Mouse (Mus musculus) kidney, postnatal 0 days (tissue): ENCODE results near the gene Cep70. TPM values are rescaled to one million over a fixed set of nuclear protein-coding genes. Genes with fewer than 3 reads are reported as not detected.

Source experiments
- ATAC-seq: fragments of 200-750 bp; cut with Nextera tagmentation; replicated peaks from 2 replicates; pipeline ENCODE4 v1.8.0; 2017; ENCODE audit warnings: low read depth, moderate number of reproducible peaks, moderate TSS enrichment, moderate library complexity; ENCODE audit not compliant: low FRiP score
- DNase-seq: peaks from one replicate; pipeline ENCODE4 v3.0.0-alpha.2; 2016; ENCODE audit warnings: low spot score
- H3K27ac ChIP-seq: fragments of 300-500 bp; sonication (generic); 2 replicates; pipeline ENCODE4 v1.5.1; 2014; ENCODE audit warnings: mild to moderate bottlenecking
- H3K27me3 ChIP-seq: fragments of 300-500 bp; sonication (generic); 2 replicates; pipeline ENCODE4 v1.6.1; 2014; ENCODE audit warnings: low read length, mixed read lengths; ENCODE audit not compliant: insufficient read depth
- H3K36me3 ChIP-seq: fragments of 300-500 bp; sonication (generic); 2 replicates; pipeline ENCODE4 v1.6.1; 2014; ENCODE audit warnings: low read length, mixed read lengths; ENCODE audit not compliant: insufficient read depth
- H3K4me1 ChIP-seq: fragments of 300-500 bp; sonication (generic); replicated peaks from 2 replicates; pipeline ENCODE4 v1.6.1; 2014; ENCODE audit warnings: antibody characterized with exemption, low read length, mixed read lengths; ENCODE audit not compliant: insufficient read depth
- H3K4me2 ChIP-seq: fragments of 300-500 bp; sonication (generic); 2 replicates; pipeline ENCODE4 v1.6.1; 2014; ENCODE audit warnings: mild to moderate bottlenecking, low read length, moderate library complexity, mixed read lengths
- H3K4me3 ChIP-seq: fragments of 300-500 bp; sonication (generic); replicated peaks from 2 replicates; pipeline ENCODE4 v1.5.1; 2014; ENCODE audit warnings: low read depth, low read length
- H3K9ac ChIP-seq: fragments of 300-500 bp; sonication (generic); 2 replicates; pipeline ENCODE4 v1.6.1; 2014; ENCODE audit warnings: low read depth, low read length
- H3K9me3 ChIP-seq: fragments of 300-500 bp; sonication (generic); replicated peaks from 2 replicates; pipeline ENCODE4 v1.6.1; 2016; ENCODE audit warnings: low read length, inconsistent platforms, mixed read lengths
- CTCF ChIP-seq: IDR thresholded peaks from 2 replicates; pipeline ENCODE4 v1.5.1; 2016; ENCODE audit warnings: antibody characterized with exemption, low read depth, mild to moderate bottlenecking, moderate library complexity
- WGBS: fragments of 180-500 bp; shearing (Covaris S2); extraction: QIAGEN DNeasy Blood & Tissue Kit; methylation state at CpG from one replicate; pipeline ENCODE4 v1.1.7; 2014; 5-methylcytosine and 5-hydroxymethylcytosine counted together
- polyA plus RNA-seq: library from polyadenylated mRNA; unstranded; fragments of >200 nt; fragmentation: Nextera tagmentation; extraction: Ambion mirVana; gene quantifications from 2 replicates; pipeline ENCODE4 v1.2.1, GENCODE M21; 2015

The Cep70 gene
- polyA plus RNA-seq, 1 experiment from 2014 or later = 22.1 TPM

GRCm38 (mm10) chr9:99304296-99304695 is 61.1 kb downstream of the Cep70 start:
- WGBS = 72% methylated on average over 5 of the region's 5 CpGs
- H3K9me3 ChIP-seq = no peaks in the 10 kb centered on the region
- ATAC-seq (no peak), DNase-seq (no peak)
- no peak overlapping the region for H3K4me2 ChIP-seq
- H3K4me1 ChIP-seq = no peaks in the 10 kb centered on the region
- H3K27me3 ChIP-seq = no peaks in the 10 kb centered on the region
- H3K9ac ChIP-seq = no peak overlapping the region
- no peak for TF ChIP-seq CTCF
- no peak overlapping the region for H3K27ac ChIP-seq
- no peak overlapping the region for H3K4me3 ChIP-seq
- no peaks in the 10 kb centered on the region for H3K36me3 ChIP-seq

DNA sequence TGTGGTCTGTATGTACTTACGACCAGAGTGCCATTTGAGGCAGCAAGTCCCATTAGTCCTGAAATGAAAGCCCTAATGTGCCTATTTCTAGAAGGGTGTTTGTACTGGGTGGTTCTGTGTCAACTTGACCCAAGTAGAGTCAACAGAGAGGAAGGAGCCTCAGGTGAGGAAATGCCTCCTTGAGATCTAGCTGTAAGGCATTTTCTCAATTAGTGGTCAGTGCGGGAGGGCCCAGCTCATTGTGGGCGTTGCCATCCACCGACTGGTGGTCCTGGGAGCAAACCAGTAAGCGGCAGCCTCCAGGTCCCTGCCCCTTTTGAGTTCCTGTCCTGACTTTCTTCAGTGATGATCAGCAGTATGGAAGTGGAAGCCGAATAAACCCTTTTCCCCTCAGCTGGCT is 63.1 kb downstream of the Cep70 start:
- Histone ChIP-seq H3K4me2 (no peak overlapping the region), H3K27me3 (no peaks in the 10 kb centered on the region), H3K36me3 (no peaks in the 10 kb centered on the region), H3K4me1 (no peaks in the 10 kb centered on the region), H3K9me3 (no peaks in the 10 kb centered on the region), H3K9ac (no peak overlapping the region), H3K4me3 (no peak overlapping the region), H3K27ac (no peak overlapping the region)
- ATAC-seq (no peak), DNase-seq (no peak)
- 84% methylated on average over 6 of the region's 6 CpGs for WGBS
- TF ChIP-seq CTCF = no peak

GRCm38 (mm10) chr9:99319343-99319951 is 76.3 kb downstream of the Cep70 start:
- no peak for TF ChIP-seq CTCF
- no peak for DNase-seq
- Histone ChIP-seq H3K9ac (no peak overlapping the region), H3K27me3 (no peaks in the 10 kb centered on the region), H3K9me3 (no peaks in the 10 kb centered on the region), H3K27ac (no peak overlapping the region), H3K36me3 (no peaks in the 10 kb centered on the region), H3K4me3 (no peak overlapping the region), H3K4me1 (no peaks in the 10 kb centered on the region), H3K4me2 (no peak overlapping the region)
- 43% methylated on average over 8 of the region's 8 CpGs for WGBS
- peak; percentile 44; the same call in 1 of the 2 replicates for ATAC-seq

GRCm38 (mm10) chr9:99320006-99320405 is 76.8 kb downstream of the Cep70 start:
- H3K4me2 ChIP-seq = no peak overlapping the region

GRCm38 (mm10) chr9:99325208-99325929 is 82.2 kb downstream of the Cep70 start:
- Histone ChIP-seq H3K4me1 (no peaks in the 10 kb centered on the region), H3K4me3 (no peak overlapping the region), H3K9ac (no peak overlapping the region), H3K4me2 (no peak overlapping the region), H3K27ac (no peak overlapping the region), H3K27me3 (no peaks in the 10 kb centered on the region), H3K36me3 (no peaks in the 10 kb centered on the region), H3K9me3 (no peaks in the 10 kb centered on the region)
- WGBS = 84% methylated on average over 7 of the region's 7 CpGs
- DNase-seq = no peak
- no peak for ATAC-seq
- no peak for TF ChIP-seq CTCF

More at GRCm38 (mm10) chr9:99320006-99320405, 76.8 kb downstream of the Cep70 start:
- peak; percentile 6 for DNase-seq
- Histone ChIP-seq H3K4me1 (no peaks in the 10 kb centered on the region), H3K36me3 (no peaks in the 10 kb centered on the region), H3K9me3 (no peaks in the 10 kb centered on the region), H3K27ac (no peak overlapping the region), H3K27me3 (no peaks in the 10 kb centered on the region), H3K4me3 (no peak overlapping the region), H3K9ac (no peak overlapping the region)
- ATAC-seq = no peak; the same call in 1 of the 2 replicates
- 29% methylated on average over 8 of the region's 8 CpGs for WGBS
- no peak for TF ChIP-seq CTCF

GRCm38 (mm10) chr9:99325961-99326360 is 82.8 kb downstream of the Cep70 start:
- 79% methylated on average over 4 of the region's 4 CpGs for WGBS
- no peak for TF ChIP-seq CTCF
- DNase-seq (no peak), ATAC-seq (no peak)
- Histone ChIP-seq H3K4me2 (no peak overlapping the region), H3K9ac (no peak overlapping the region), H3K4me1 (no peaks in the 10 kb centered on the region), H3K4me3 (no peak overlapping the region), H3K27me3 (no peaks in the 10 kb centered on the region), H3K36me3 (no peaks in the 10 kb centered on the region), H3K9me3 (no peaks in the 10 kb centered on the region), H3K27ac (no peak overlapping the region)
